25 mouse cellular contexts compared by ENCODE assay signal in the genomic region with DNA sequence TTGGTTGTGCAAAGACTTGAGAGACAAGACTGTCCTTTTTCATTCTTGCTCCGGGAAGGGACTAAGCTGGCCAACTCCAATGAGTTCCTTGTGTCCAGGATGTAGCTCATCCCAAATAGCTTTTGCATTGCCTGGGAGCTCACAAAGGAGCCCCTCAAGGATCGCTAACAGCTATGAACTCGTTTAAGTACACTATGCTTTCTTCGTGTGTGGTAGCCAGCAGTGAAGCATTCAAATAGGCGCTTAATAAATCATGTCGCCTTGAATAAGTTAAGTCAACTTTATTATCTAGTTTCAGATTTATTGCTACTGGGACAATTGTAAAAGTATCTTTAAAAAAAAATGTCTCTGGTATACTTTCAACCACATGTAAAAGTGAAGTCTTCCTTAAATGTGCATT. TPM values are rescaled to one million over a fixed set of nuclear protein-coding genes. Genes with fewer than 3 reads are reported as not detected.
A peak's percentile ranks its signal among the peaks of the same experiment; 100 is the strongest.
DNase-seq lines count a peak whose midpoint lies in the region; ATAC-seq and TF ChIP-seq lines count a peak whose summit lies in the region.
"Had no signal": no experiment of that assay in that cellular context is flagged by ENCODE, and none has a peak within 500 bp of the region (broad histone marks: within the 10 kb centered on the region; RNA-seq: fewer than 3 reads in every experiment).

No protein-coding gene starts in this region.

- no peak for DNase-seq in kidney, adult 11 months
- peak; percentile 8 for DNase-seq in midbrain, postnatal 0 days (ENCODE audit: low spot score)
- no peak for DNase-seq in forebrain, embryonic 10.5 days (ENCODE audit: extremely low spot score, low spot score)
- no peak for DNase-seq in urinary bladder, postnatal 25 days (ENCODE audit: low spot score)
- DNase-seq: adrenal gland, postnatal 25 days; B cell, adult 2 months; cerebellum, adult 11-12 months; cerebellum, postnatal 25 days; gastrocnemius, postnatal 25 days; heart, adult 2 months; heart, postnatal 36 days; kidney, adult 8-10 months; liver, embryonic 13.5 days; lung, postnatal 14 days; right cerebral cortex, postnatal 4 days; thymus, postnatal 14 days had no signal

- 0 out of 2 replicates have a peak overlapping the region, but pooled peaks have one; percentile 23 for H3K4me2 ChIP-seq in kidney, embryonic 15.5 days
- H3K4me2 ChIP-seq in midbrain, postnatal 0 days (ENCODE audit: low read depth, low read length, poor library complexity, severe bottlenecking), result no peak overlapping the region
- H3K4me2 ChIP-seq in midbrain, embryonic 13.5 days (replicated peaks), result no peak overlapping the region
- H3K4me2 ChIP-seq in neural tube, embryonic 13.5 days, result no peak overlapping the region
- H3K4me2 ChIP-seq: embryonic facial prominence, embryonic 12.5 days; limb, embryonic 13.5 days; liver, embryonic 13.5 days had no signal

- no peak overlapping the region for H3K4me3 ChIP-seq in kidney, embryonic 15.5 days (replicated peaks)
- no peak overlapping the region for H3K4me3 ChIP-seq in midbrain, postnatal 0 days (ENCODE audit: low read depth, low read length)
- H3K4me3 ChIP-seq in midbrain, embryonic 13.5 days (replicated peaks), result no peak overlapping the region
- H3K4me3 ChIP-seq in neural tube, embryonic 13.5 days, result no peak overlapping the region
- H3K4me3 ChIP-seq in forebrain, embryonic 10.5 days, result no peak overlapping the region
- H3K4me3 ChIP-seq: embryonic facial prominence, embryonic 12.5 days; erythroblast, embryonic 14.5 days; heart, adult 2 months; limb, embryonic 13.5 days; liver, embryonic 13.5 days; midbrain, embryonic 10.5 days had no signal

- H3K36me3 ChIP-seq in kidney, embryonic 15.5 days, result no peaks in the 10 kb centered on the region
- H3K36me3 ChIP-seq in midbrain, postnatal 0 days (ENCODE audit: insufficient read depth, low read length), result no peaks in the 10 kb centered on the region
- H3K36me3 ChIP-seq in midbrain, embryonic 13.5 days, result no peaks in the 10 kb centered on the region
- H3K36me3 ChIP-seq in neural tube, embryonic 13.5 days, result no peaks in the 10 kb centered on the region
- no peaks in the 10 kb centered on the region for H3K36me3 ChIP-seq in forebrain, embryonic 10.5 days (replicated peaks)
- H3K36me3 ChIP-seq: embryonic facial prominence, embryonic 12.5 days; limb, embryonic 13.5 days; liver, embryonic 13.5 days; midbrain, embryonic 10.5 days had no signal

- H3K4me1 ChIP-seq in kidney, embryonic 15.5 days, result peaks cover 18% of the 10 kb centered on the region
- no peaks in the 10 kb centered on the region for H3K4me1 ChIP-seq in midbrain, postnatal 0 days (ENCODE audit: insufficient read depth, low read length)
- no peaks in the 10 kb centered on the region for H3K4me1 ChIP-seq in midbrain, embryonic 13.5 days (replicated peaks)
- H3K4me1 ChIP-seq in neural tube, embryonic 13.5 days (replicated peaks), result peaks cover 11% of the 10 kb centered on the region; the same call in 1 of the 2 replicates
- H3K4me1 ChIP-seq in forebrain, embryonic 10.5 days, result no peaks in the 10 kb centered on the region
- H3K4me1 ChIP-seq: embryonic facial prominence, embryonic 12.5 days; limb, embryonic 13.5 days; midbrain, embryonic 10.5 days had no signal

- WGBS in kidney, embryonic 15.5 days, result 38% methylated on average over 6 of the region's 6 CpGs
- WGBS in midbrain, postnatal 0 days, result 89% methylated on average over 6 of the region's 6 CpGs
- WGBS in midbrain, embryonic 13.5 days, result 89% methylated on average over 6 of the region's 6 CpGs
- 14% methylated on average over 6 of the region's 6 CpGs for WGBS in neural tube, embryonic 13.5 days
- WGBS in forebrain, embryonic 10.5 days, result 84% methylated on average over 6 of the region's 6 CpGs

- no peaks in the 10 kb centered on the region for H3K9me3 ChIP-seq in kidney, embryonic 15.5 days (replicated peaks)
- H3K9me3 ChIP-seq in midbrain, postnatal 0 days (ENCODE audit: low read length), result no peaks in the 10 kb centered on the region
- no peaks in the 10 kb centered on the region for H3K9me3 ChIP-seq in midbrain, embryonic 13.5 days
- H3K9me3 ChIP-seq in neural tube, embryonic 13.5 days, result no peaks in the 10 kb centered on the region
- no peaks in the 10 kb centered on the region for H3K9me3 ChIP-seq in forebrain, embryonic 10.5 days
- H3K9me3 ChIP-seq: embryonic facial prominence, embryonic 12.5 days; limb, embryonic 13.5 days; liver, embryonic 13.5 days; midbrain, embryonic 10.5 days had no signal

- no peak overlapping the region for H3K9ac ChIP-seq in kidney, embryonic 15.5 days
- no peak overlapping the region for H3K9ac ChIP-seq in midbrain, postnatal 0 days (replicated peaks; ENCODE audit: low read length, poor library complexity, severe bottlenecking)
- no peak overlapping the region for H3K9ac ChIP-seq in midbrain, embryonic 13.5 days (replicated peaks)
- H3K9ac ChIP-seq in neural tube, embryonic 13.5 days, result no peak overlapping the region
- H3K9ac ChIP-seq: embryonic facial prominence, embryonic 12.5 days; limb, embryonic 13.5 days; liver, embryonic 13.5 days had no signal

- no peaks in the 10 kb centered on the region for H3K27me3 ChIP-seq in kidney, embryonic 15.5 days
- H3K27me3 ChIP-seq in midbrain, postnatal 0 days (ENCODE audit: insufficient read depth, low read length), result no peaks in the 10 kb centered on the region
- H3K27me3 ChIP-seq in midbrain, embryonic 13.5 days, result no peaks in the 10 kb centered on the region
- no peaks in the 10 kb centered on the region for H3K27me3 ChIP-seq in neural tube, embryonic 13.5 days
- no peaks in the 10 kb centered on the region for H3K27me3 ChIP-seq in forebrain, embryonic 10.5 days (ENCODE audit: poor library complexity, severe bottlenecking)
- H3K27me3 ChIP-seq: embryonic facial prominence, embryonic 12.5 days; limb, embryonic 13.5 days; liver, embryonic 13.5 days had no signal

- peak overlapping the region; percentile 78 for H3K27ac ChIP-seq in kidney, embryonic 15.5 days
- H3K27ac ChIP-seq in midbrain, postnatal 0 days (ENCODE audit: low read depth, low read length), result no peak overlapping the region
- no peak overlapping the region for H3K27ac ChIP-seq in midbrain, embryonic 13.5 days
- 0 out of 2 replicates have a peak overlapping the region, but pooled peaks have one; percentile 20 for H3K27ac ChIP-seq in neural tube, embryonic 13.5 days (replicated peaks)
- no peak overlapping the region for H3K27ac ChIP-seq in forebrain, embryonic 10.5 days
- H3K27ac ChIP-seq: embryonic facial prominence, embryonic 12.5 days; heart, adult 2 months; limb, embryonic 13.5 days; liver, embryonic 13.5 days; midbrain, embryonic 10.5 days had no signal

- no peak; the same call in 1 of the 2 replicates for ATAC-seq in kidney, embryonic 15.5 days (replicated peaks; ENCODE audit: low FRiP score)
- ATAC-seq in midbrain, postnatal 0 days (ENCODE audit: low FRiP score), result no peak
- ATAC-seq in midbrain, embryonic 13.5 days, result no peak
- peak; percentile 90 for ATAC-seq in neural tube, embryonic 13.5 days (ENCODE audit: low read depth)
- ATAC-seq: forebrain, embryonic 14.5 days; hindbrain, embryonic 16.5 days had no signal

- no peak for TF ChIP-seq CTCF in midbrain, postnatal 0 days (IDR thresholded peaks at IDR 0.05)

RNA-seq across cellular contexts. Expression of gene Zc3h15, which starts 37.5 kb away (rescaled TPM):
- polyA plus RNA-seq in kidney, embryonic 15.5 days (2015; fragmentation: Nextera tagmentation; extraction: Ambion mirVana), result 135 and 160 TPM in 2 replicates
- 89.0 and 109 TPM in 2 replicates for total RNA-seq in midbrain, postnatal 0 days (2014; rRNA removed)
- 178 and 196 TPM in 2 replicates for polyA plus RNA-seq in midbrain, postnatal 0 days (2015; fragmentation: Nextera tagmentation; extraction: Ambion mirVana)
- 191 and 224 TPM in 2 replicates for polyA plus RNA-seq in midbrain, embryonic 13.5 days (2015; fragmentation: Nextera tagmentation; extraction: Ambion mirVana)
- polyA plus RNA-seq in neural tube, embryonic 13.5 days (2015; fragmentation: Nextera tagmentation; extraction: Ambion mirVana), result 185 and 203 TPM in 2 replicates
- polyA plus RNA-seq in forebrain, embryonic 10.5 days (2016; fragmentation: Nextera tagmentation; extraction: Ambion mirVana), result 142 and 152 TPM in 2 replicates

RNA-seq across cellular contexts. Expression of gene Itgav, which starts 42.4 kb away (rescaled TPM):
- 101 and 105 TPM in 2 replicates for polyA plus RNA-seq in kidney, embryonic 15.5 days (2015; fragmentation: Nextera tagmentation; extraction: Ambion mirVana)
- total RNA-seq in midbrain, postnatal 0 days (2014; rRNA removed), result 30.5 and 30.7 TPM in 2 replicates
- 26.7 and 30.8 TPM in 2 replicates for polyA plus RNA-seq in midbrain, postnatal 0 days (2015; fragmentation: Nextera tagmentation; extraction: Ambion mirVana)
- polyA plus RNA-seq in midbrain, embryonic 13.5 days (2015; fragmentation: Nextera tagmentation; extraction: Ambion mirVana), result 19.7 and 23.0 TPM in 2 replicates
- 32.7 and 36.2 TPM in 2 replicates for polyA plus RNA-seq in neural tube, embryonic 13.5 days (2015; fragmentation: Nextera tagmentation; extraction: Ambion mirVana)
- 35.5 and 35.6 TPM in 2 replicates for polyA plus RNA-seq in forebrain, embryonic 10.5 days (2016; fragmentation: Nextera tagmentation; extraction: Ambion mirVana)

Comparison
In these comparisons a context has a peak if more than half of its experiments do, and no peak if none do; other contexts are left out.
1. H3K27ac ChIP-seq: peak in kidney, embryonic 15.5 days (single experiment) and neural tube, embryonic 13.5 days (single experiment); none in midbrain, postnatal 0 days (single experiment), midbrain, embryonic 13.5 days (single experiment) and forebrain, embryonic 10.5 days (single experiment).